Mouse (Mus musculus) limb, embryonic 14.5 days (tissue): ENCODE measurements around the gene Bend3. TPM values are rescaled to one million over a fixed set of nuclear protein-coding genes. Genes with fewer than 3 reads are reported as not detected.
A peak's percentile ranks its signal among the peaks of the same experiment; 100 is the strongest.

Experiments
- ATAC-seq: fragments of 200-750 bp; cut with Nextera tagmentation; 2 replicates; pipeline ENCODE4 v1.8.0; 2017; ENCODE audit warnings: low read depth, moderate number of reproducible peaks, moderate TSS enrichment; ENCODE audit not compliant: low FRiP score
- DNase-seq: peaks from one replicate; pipeline ENCODE4 v3.0.0-alpha.2; 2015; ENCODE audit warnings: low spot score
- H3K27ac ChIP-seq: fragments of 300-500 bp; sonication (generic); replicated peaks from 2 replicates; pipeline ENCODE4 v1.5.1; 2014; ENCODE audit warnings: low read depth, mild to moderate bottlenecking, low read length, moderate library complexity, mixed read lengths
- H3K27me3 ChIP-seq: fragments of 300-500 bp; sonication (generic); 2 replicates; pipeline ENCODE4 v1.6.1; 2014; ENCODE audit warnings: low read length, mixed read lengths; ENCODE audit not compliant: control insufficient read depth, insufficient read depth
- H3K36me3 ChIP-seq: fragments of 300-500 bp; sonication (generic); 2 replicates; pipeline ENCODE4 v1.6.1; 2014; ENCODE audit warnings: mild to moderate bottlenecking, low read length, moderate library complexity, mixed read lengths; ENCODE audit not compliant: control insufficient read depth, insufficient read depth
- H3K4me1 ChIP-seq: fragments of 300-500 bp; sonication (generic); 2 replicates; pipeline ENCODE4 v1.6.1; 2014; ENCODE audit warnings: antibody characterized with exemption, low read length, mixed read lengths; ENCODE audit not compliant: control insufficient read depth, insufficient read depth
- H3K4me2 ChIP-seq: fragments of 300-500 bp; sonication (generic); replicated peaks from 2 replicates; pipeline ENCODE4 v1.6.1; 2014; ENCODE audit warnings: low read depth, mild to moderate bottlenecking, low read length, moderate library complexity; ENCODE audit not compliant: severe bottlenecking
- H3K4me3 ChIP-seq: fragments of 300-500 bp; sonication (generic); replicated peaks from 2 replicates; pipeline ENCODE4 v1.5.1; 2014; ENCODE audit warnings: low read length
- H3K9ac ChIP-seq: fragments of 300-500 bp; sonication (generic); 2 replicates; pipeline ENCODE4 v1.6.1; 2014; ENCODE audit warnings: mild to moderate bottlenecking, low read depth, low read length, moderate library complexity; ENCODE audit not compliant: severe bottlenecking
- H3K9me3 ChIP-seq: fragments of 300-500 bp; sonication (generic); 2 replicates; pipeline ENCODE4 v1.6.1; 2016; ENCODE audit warnings: low read length; ENCODE audit not compliant: control insufficient read depth
- POLR2A ChIP-seq: fragments of 200-500 bp; IDR thresholded peaks from 2 replicates; pipeline ENCODE4 v1.8.0; 2012; ENCODE audit warnings: inconsistent platforms, mild to moderate bottlenecking, moderate library complexity, borderline replicate concordance; ENCODE audit not compliant: insufficient read depth, insufficient read length; ENCODE audit errors: extremely low read depth
- WGBS: fragments of 180-500 bp; shearing (Covaris S2); extraction: QIAGEN DNeasy Blood & Tissue Kit; methylation state at CpG from one replicate; pipeline ENCODE4 v1.1.7; 2014; 5-methylcytosine and 5-hydroxymethylcytosine counted together
- polyA plus RNA-seq, 2 experiments: library from polyadenylated mRNA; depleted of rRNA in 1 of 2; stranded (reverse) in 1 of 2; unstranded in 1 of 2; fragments of >200 nt; fragmentation: Nextera tagmentation in 1 of 2; extraction: Ambion mirVana in 1 of 2; gene quantifications; 2 replicates each; pipeline versions ENCODE4 v1.2.1 to v1.2.3; 2012 to 2014

Gene Bend3
- polyA plus RNA-seq, 2 experiments: 5.0 to 9.8 TPM

DNA sequence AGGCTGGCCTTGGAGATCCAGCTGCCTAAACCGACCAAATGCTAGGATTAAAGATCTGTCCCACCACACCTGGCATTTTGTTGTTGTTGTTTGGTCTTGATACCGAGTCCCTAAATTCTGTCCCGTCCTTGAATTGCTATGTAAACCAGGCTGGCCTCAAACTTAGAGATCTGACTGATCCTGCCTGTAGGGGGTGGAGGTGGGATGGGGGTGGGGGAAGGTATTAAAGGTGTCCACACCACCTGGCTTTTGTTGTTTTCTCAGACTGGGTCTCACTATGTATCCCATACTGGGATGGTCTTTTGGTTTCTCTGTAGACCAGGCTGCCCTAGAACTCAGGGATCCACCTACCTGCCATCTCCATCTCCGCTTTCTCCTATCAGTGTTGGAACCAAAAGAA, 2.5 kb downstream of the Bend3 start:
- H3K4me1 ChIP-seq: peaks cover 31% of the 10 kb centered on the region
- ATAC-seq: no peak
- DNase-seq: no peak

DNA sequence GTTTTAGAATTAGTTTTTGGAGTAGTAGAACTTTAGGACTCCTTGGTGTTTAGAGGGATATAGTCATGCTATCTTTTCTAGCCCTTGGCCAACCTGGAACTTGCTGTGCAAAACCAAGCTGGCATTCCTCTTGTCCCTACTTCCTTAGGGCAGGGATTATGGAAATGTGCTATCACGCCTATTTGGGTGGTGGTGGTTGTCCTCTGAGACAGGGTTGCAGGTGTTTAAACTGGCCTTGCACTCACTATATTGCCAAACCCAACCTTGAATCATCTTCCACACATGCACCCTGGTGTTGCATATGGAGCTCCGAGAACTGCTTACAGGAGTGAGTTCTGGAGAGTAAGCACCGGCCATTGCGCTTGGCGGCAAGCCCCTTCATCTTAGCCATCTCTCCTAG, 3.4 kb downstream of the Bend3 start:
- Histone ChIP-seq H3K27me3 (no peaks in the 10 kb centered on the region), H3K27ac (no peak overlapping the region), H3K4me3 (no peak overlapping the region), H3K9ac (no peak overlapping the region), H3K4me2 (no peak overlapping the region), H3K9me3 (no peaks in the 10 kb centered on the region), H3K36me3 (no peaks in the 10 kb centered on the region), H3K4me1 (peaks cover 31% of the 10 kb centered on the region)
- ATAC-seq (no peak), DNase-seq (no peak)
- 87% methylated on average over 5 of the region's 5 CpGs for WGBS
- TF ChIP-seq POLR2A: no peak

More for the DNA sequence above, 2.5 kb downstream of the Bend3 start:
- TF ChIP-seq POLR2A: no peak
- Histone ChIP-seq H3K4me2 (peak overlapping the region; percentile 82; the same call in 1 of the 2 replicates), H3K36me3 (no peaks in the 10 kb centered on the region), H3K9ac (no peak overlapping the region), H3K9me3 (no peaks in the 10 kb centered on the region), H3K27ac (no peak overlapping the region), H3K27me3 (no peaks in the 10 kb centered on the region), H3K4me3 (no peak overlapping the region)
- 26% methylated on average over 4 of the region's 4 CpGs for whole genome bisulfite sequencing

DNA sequence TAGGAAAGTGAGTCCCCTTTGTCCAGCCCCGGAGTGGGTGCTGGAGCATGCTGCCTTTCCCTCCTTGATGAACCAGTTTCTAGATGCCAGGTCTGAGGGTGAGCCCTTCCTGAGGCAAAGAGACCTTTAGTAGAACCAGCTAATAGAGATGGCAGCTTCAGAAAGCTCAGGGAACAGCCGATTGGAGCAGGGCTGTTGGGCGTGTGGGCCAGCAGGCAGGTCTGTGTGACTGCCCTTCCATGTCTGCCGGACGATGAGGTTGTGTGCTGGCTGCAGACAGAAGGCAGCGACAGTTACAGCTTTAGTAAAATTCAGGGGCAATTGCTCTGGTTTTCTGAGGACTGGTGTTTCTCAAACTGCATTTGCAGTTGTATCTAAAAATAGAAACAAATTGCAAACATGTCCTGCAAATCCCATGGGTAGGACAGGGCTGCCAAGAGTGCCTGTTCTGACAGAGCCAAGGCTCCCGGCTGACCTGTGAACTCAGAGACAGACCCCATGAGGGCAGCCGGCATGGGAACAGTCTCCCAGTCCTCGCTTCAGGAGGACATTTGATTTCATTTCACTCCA, 4.9 kb downstream of the Bend3 start:
- Histone ChIP-seq H3K27ac (no peak overlapping the region), H3K9ac (0 out of 2 replicates have a peak overlapping the region, but pooled peaks have one; percentile 44), H3K27me3 (no peaks in the 10 kb centered on the region), H3K4me3 (no peak overlapping the region), H3K4me1 (peaks cover 38% of the 10 kb centered on the region), H3K4me2 (no peak overlapping the region; the same call in 1 of the 2 replicates), H3K36me3 (no peaks in the 10 kb centered on the region), H3K9me3 (no peaks in the 10 kb centered on the region)
- DNase-seq (no peak), ATAC-seq (no peak)
- TF ChIP-seq POLR2A: no peak
- WGBS: 21% methylated on average over 9 of the region's 9 CpGs

DNA sequence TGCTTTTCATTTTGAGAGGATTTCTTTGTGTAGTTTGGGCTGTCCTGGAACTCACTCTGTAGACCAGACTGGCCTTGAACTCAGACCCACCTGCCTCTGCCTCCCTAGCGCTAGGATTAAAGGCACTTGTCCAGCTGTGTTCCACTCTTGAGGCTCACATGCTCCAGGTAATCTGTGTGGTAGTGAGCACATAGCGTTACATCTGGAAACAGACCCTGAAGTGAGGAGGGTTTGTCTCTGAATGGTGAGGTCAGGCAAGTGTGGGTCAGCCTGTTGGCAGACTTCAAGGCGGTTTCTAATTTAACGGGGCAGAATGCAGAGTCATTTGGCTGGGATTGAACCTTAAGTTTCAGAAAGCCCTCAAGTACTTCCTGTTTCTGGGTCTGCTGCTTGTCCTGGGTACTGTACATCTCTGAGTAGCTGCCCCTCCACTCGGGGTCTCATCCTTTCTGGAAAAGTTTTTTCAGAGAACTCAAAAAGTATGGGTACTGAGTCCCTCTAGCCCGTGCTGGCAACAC, 7.2 kb downstream of the Bend3 start:
- Histone ChIP-seq H3K36me3 (no peaks in the 10 kb centered on the region), H3K4me2 (no peak overlapping the region), H3K27ac (no peak overlapping the region), H3K9me3 (no peaks in the 10 kb centered on the region), H3K27me3 (no peaks in the 10 kb centered on the region), H3K9ac (no peak overlapping the region), H3K4me1 (peaks cover 37% of the 10 kb centered on the region), H3K4me3 (no peak overlapping the region)
- DNase-seq (no peak), ATAC-seq (no peak)
- 72% methylated on average over 6 of the region's 6 CpGs for WGBS
- TF ChIP-seq POLR2A: no peak

GRCm38 (mm10) chr10:43487441-43488010, 8.9 kb downstream of the Bend3 start:
- no peak overlapping the region for H3K4me2 ChIP-seq
- no peaks in the 10 kb centered on the region for H3K36me3 ChIP-seq
- ATAC-seq (no peak), DNase-seq (no peak)
- 41% methylated on average over 3 of the region's 3 CpGs for WGBS
- no peak overlapping the region for H3K9ac ChIP-seq
- no peak overlapping the region for H3K27ac ChIP-seq
- peaks cover 28% of the 10 kb centered on the region for H3K4me1 ChIP-seq
- H3K27me3 ChIP-seq: no peaks in the 10 kb centered on the region
- no peaks in the 10 kb centered on the region for H3K9me3 ChIP-seq
- TF ChIP-seq POLR2A: no peak
- H3K4me3 ChIP-seq: no peak overlapping the region
